Mouse (Mus musculus): ENCODE results near the gene Vipr1. TPM values are rescaled to one million over a fixed set of nuclear protein-coding genes. Genes with fewer than 3 reads are reported as not detected.

Vipr1 gene
- polyA plus RNA-seq, 1 experiment from 2014 or later: 6.8 TPM

GRCm38 (mm10) chr9:121669348-121669791 is 26.9 kb downstream of the Vipr1 start:
- peak; percentile 68 for ATAC-seq
- peak overlapping the region; percentile 69 for H3K4me2 ChIP-seq (ENCODE audit: low read depth, low read length)
- H3K4me1 ChIP-seq (ENCODE audit: control insufficient read depth, insufficient read depth, low read length): peaks cover 24% of the 10 kb centered on the region
- WGBS: 3% methylated on average over 28 of the region's 28 CpGs
- H3K9me3 ChIP-seq (ENCODE audit: control insufficient read depth, low read length): no peaks in the 10 kb centered on the region
- H3K9ac ChIP-seq (ENCODE audit: low read depth, low read length): peak overlapping the region; percentile 57
- H3K36me3 ChIP-seq (ENCODE audit: control insufficient read depth, insufficient read depth, low read length): no peaks in the 10 kb centered on the region
- H3K27ac ChIP-seq (ENCODE audit: low read length): no peak overlapping the region
- peak overlapping the region; percentile 42 for H3K4me3 ChIP-seq (ENCODE audit: low read length)
- H3K27me3 ChIP-seq (replicated peaks; ENCODE audit: control insufficient read depth, insufficient read depth, low read length): peaks cover 4% of the 10 kb centered on the region; the same call in 1 of the 2 replicates

GRCm38 (mm10) chr9:121671300-121671699 is 28.8 kb downstream of the Vipr1 start:
- 0 out of 2 replicates have a peak, but pooled peaks have one; percentile 32 for ATAC-seq
- H3K9me3 ChIP-seq (ENCODE audit: control insufficient read depth, low read length): no peaks in the 10 kb centered on the region

GRCm38 (mm10) chr9:121672311-121672710 is 29.8 kb downstream of the Vipr1 start:
- Histone ChIP-seq H3K27ac (ENCODE audit: low read length) (no peak overlapping the region), H3K27me3 (replicated peaks; ENCODE audit: control insufficient read depth, insufficient read depth, low read length) (peaks cover 4% of the 10 kb centered on the region; the same call in 1 of the 2 replicates), H3K9me3 (ENCODE audit: control insufficient read depth, low read length) (no peaks in the 10 kb centered on the region), H3K4me3 (ENCODE audit: low read length) (no peak overlapping the region), H3K4me2 (ENCODE audit: low read depth, low read length) (no peak overlapping the region), H3K36me3 (ENCODE audit: control insufficient read depth, insufficient read depth, low read length) (no peaks in the 10 kb centered on the region), H3K4me1 (ENCODE audit: control insufficient read depth, insufficient read depth, low read length) (peaks cover 30% of the 10 kb centered on the region), H3K9ac (ENCODE audit: low read depth, low read length) (no peak overlapping the region)
- no peak for ATAC-seq
- WGBS: 47% methylated on average over 5 of the region's 5 CpGs

More at GRCm38 (mm10) chr9:121671300-121671699, 28.8 kb downstream of the Vipr1 start:
- Histone ChIP-seq H3K4me2 (ENCODE audit: low read depth, low read length) (no peak overlapping the region), H3K9ac (ENCODE audit: low read depth, low read length) (no peak overlapping the region), H3K27me3 (replicated peaks; ENCODE audit: control insufficient read depth, insufficient read depth, low read length) (peaks cover 4% of the 10 kb centered on the region; the same call in 1 of the 2 replicates), H3K27ac (ENCODE audit: low read length) (no peak overlapping the region), H3K4me3 (ENCODE audit: low read length) (no peak overlapping the region), H3K4me1 (ENCODE audit: control insufficient read depth, insufficient read depth, low read length) (peaks cover 25% of the 10 kb centered on the region), H3K36me3 (ENCODE audit: control insufficient read depth, insufficient read depth, low read length) (no peaks in the 10 kb centered on the region)
- WGBS: 28% methylated on average over 7 of the region's 7 CpGs

GRCm38 (mm10) chr9:121673716-121674115 is 31.2 kb downstream of the Vipr1 start:
- Histone ChIP-seq H3K27ac (ENCODE audit: low read length) (no peak overlapping the region), H3K4me3 (ENCODE audit: low read length) (no peak overlapping the region), H3K9me3 (ENCODE audit: control insufficient read depth, low read length) (no peaks in the 10 kb centered on the region), H3K4me1 (ENCODE audit: control insufficient read depth, insufficient read depth, low read length) (peaks cover 32% of the 10 kb centered on the region), H3K27me3 (replicated peaks; ENCODE audit: control insufficient read depth, insufficient read depth, low read length) (peaks cover 4% of the 10 kb centered on the region; the same call in 1 of the 2 replicates), H3K36me3 (ENCODE audit: control insufficient read depth, insufficient read depth, low read length) (no peaks in the 10 kb centered on the region), H3K9ac (ENCODE audit: low read depth, low read length) (no peak overlapping the region), H3K4me2 (ENCODE audit: low read depth, low read length) (no peak overlapping the region)
- no peak for ATAC-seq
- WGBS: 85% methylated on average over 5 of the region's 5 CpGs

- 0 out of 2 replicates have a peak, but pooled peaks cover 4% of the 10 kb centered on the region for H3K27me3 ChIP-seq (replicated peaks; ENCODE audit: control insufficient read depth, insufficient read depth, low read length)
- 85% methylated on average over 9 of the region's 9 CpGs for WGBS
- no peak overlapping the region for H3K9ac ChIP-seq (ENCODE audit: low read depth, low read length)
Observed at GRCm38 (mm10) chr9:121675011-121675410, 32.5 kb downstream of the Vipr1 start.

GRCm38 (mm10) chr9:121675556-121675955 is 33.0 kb downstream of the Vipr1 start:
- no peaks in the 10 kb centered on the region for H3K27me3 ChIP-seq (replicated peaks; ENCODE audit: control insufficient read depth, insufficient read depth, low read length)
- WGBS: 81% methylated on average over 2 of the region's 2 CpGs
- H3K4me2 ChIP-seq (ENCODE audit: low read depth, low read length): no peak overlapping the region
- H3K4me1 ChIP-seq (ENCODE audit: control insufficient read depth, insufficient read depth, low read length): peaks cover 23% of the 10 kb centered on the region
- no peaks in the 10 kb centered on the region for H3K36me3 ChIP-seq (ENCODE audit: control insufficient read depth, insufficient read depth, low read length)
- no peaks in the 10 kb centered on the region for H3K9me3 ChIP-seq (ENCODE audit: control insufficient read depth, low read length)
- H3K9ac ChIP-seq (ENCODE audit: low read depth, low read length): no peak overlapping the region
- no peak for ATAC-seq
- H3K4me3 ChIP-seq (ENCODE audit: low read length): no peak overlapping the region
- no peak overlapping the region for H3K27ac ChIP-seq (ENCODE audit: low read length)

More at GRCm38 (mm10) chr9:121675011-121675410, 32.5 kb downstream of the Vipr1 start:
- Histone ChIP-seq H3K27ac (ENCODE audit: low read length) (no peak overlapping the region), H3K36me3 (ENCODE audit: control insufficient read depth, insufficient read depth, low read length) (no peaks in the 10 kb centered on the region), H3K4me3 (ENCODE audit: low read length) (no peak overlapping the region), H3K4me2 (ENCODE audit: low read depth, low read length) (no peak overlapping the region), H3K4me1 (ENCODE audit: control insufficient read depth, insufficient read depth, low read length) (peaks cover 23% of the 10 kb centered on the region), H3K9me3 (ENCODE audit: control insufficient read depth, low read length) (no peaks in the 10 kb centered on the region)
- ATAC-seq: no peak

- no peaks in the 10 kb centered on the region for H3K36me3 ChIP-seq (ENCODE audit: control insufficient read depth, insufficient read depth, low read length)
- WGBS: 35% methylated on average over 4 of the region's 4 CpGs
Observed at GRCm38 (mm10) chr9:121677069-121677468, 34.6 kb downstream of the Vipr1 start.

GRCm38 (mm10) chr9:121677476-121677875 is 35.0 kb downstream of the Vipr1 start:
- Histone ChIP-seq H3K36me3 (ENCODE audit: control insufficient read depth, insufficient read depth, low read length) (no peaks in the 10 kb centered on the region), H3K4me3 (ENCODE audit: low read length) (no peak overlapping the region), H3K27me3 (replicated peaks; ENCODE audit: control insufficient read depth, insufficient read depth, low read length) (no peaks in the 10 kb centered on the region), H3K4me2 (ENCODE audit: low read depth, low read length) (no peak overlapping the region), H3K9ac (ENCODE audit: low read depth, low read length) (no peak overlapping the region), H3K27ac (ENCODE audit: low read length) (no peak overlapping the region), H3K4me1 (ENCODE audit: control insufficient read depth, insufficient read depth, low read length) (peaks cover 13% of the 10 kb centered on the region), H3K9me3 (ENCODE audit: control insufficient read depth, low read length) (no peaks in the 10 kb centered on the region)
- WGBS: 36% methylated on average over 8 of the region's 8 CpGs
- ATAC-seq: no peak

More at GRCm38 (mm10) chr9:121677069-121677468, 34.6 kb downstream of the Vipr1 start:
- Histone ChIP-seq H3K4me3 (ENCODE audit: low read length) (no peak overlapping the region), H3K4me2 (ENCODE audit: low read depth, low read length) (no peak overlapping the region), H3K9ac (ENCODE audit: low read depth, low read length) (no peak overlapping the region), H3K27ac (ENCODE audit: low read length) (no peak overlapping the region), H3K27me3 (replicated peaks; ENCODE audit: control insufficient read depth, insufficient read depth, low read length) (no peaks in the 10 kb centered on the region), H3K9me3 (ENCODE audit: control insufficient read depth, low read length) (no peaks in the 10 kb centered on the region), H3K4me1 (ENCODE audit: control insufficient read depth, insufficient read depth, low read length) (peaks cover 17% of the 10 kb centered on the region)
- ATAC-seq: no peak

- WGBS: 20% methylated on average over 6 of the region's 6 CpGs
Observed at GRCm38 (mm10) chr9:121679549-121679948, 37.0 kb downstream of the Vipr1 start.

GRCm38 (mm10) chr9:121681191-121681590 is 38.7 kb downstream of the Vipr1 start:
- Histone ChIP-seq H3K9ac (ENCODE audit: low read depth, low read length) (no peak overlapping the region), H3K36me3 (ENCODE audit: control insufficient read depth, insufficient read depth, low read length) (no peaks in the 10 kb centered on the region), H3K4me1 (ENCODE audit: control insufficient read depth, insufficient read depth, low read length) (peaks cover 8% of the 10 kb centered on the region), H3K27ac (ENCODE audit: low read length) (no peak overlapping the region), H3K27me3 (replicated peaks; ENCODE audit: control insufficient read depth, insufficient read depth, low read length) (no peaks in the 10 kb centered on the region), H3K4me2 (ENCODE audit: low read depth, low read length) (no peak overlapping the region), H3K4me3 (ENCODE audit: low read length) (no peak overlapping the region), H3K9me3 (ENCODE audit: control insufficient read depth, low read length) (no peaks in the 10 kb centered on the region)
- WGBS: 73% methylated on average over 8 of the region's 8 CpGs
- no peak for ATAC-seq

More at GRCm38 (mm10) chr9:121679549-121679948, 37.0 kb downstream of the Vipr1 start:
- Histone ChIP-seq H3K9ac (ENCODE audit: low read depth, low read length) (no peak overlapping the region), H3K9me3 (ENCODE audit: control insufficient read depth, low read length) (no peaks in the 10 kb centered on the region), H3K27me3 (replicated peaks; ENCODE audit: control insufficient read depth, insufficient read depth, low read length) (no peaks in the 10 kb centered on the region), H3K27ac (ENCODE audit: low read length) (no peak overlapping the region), H3K36me3 (ENCODE audit: control insufficient read depth, insufficient read depth, low read length) (no peaks in the 10 kb centered on the region), H3K4me1 (ENCODE audit: control insufficient read depth, insufficient read depth, low read length) (peaks cover 8% of the 10 kb centered on the region), H3K4me3 (ENCODE audit: low read length) (no peak overlapping the region), H3K4me2 (ENCODE audit: low read depth, low read length) (no peak overlapping the region)
- peak; percentile 67 for ATAC-seq

Measured in intestine, embryonic 16.5 days (tissue).